Mouse (Mus musculus) cortical plate, adult 2 months (tissue): ENCODE data around the gene Dcst1.

Experiments used
- CTCF ChIP-seq: fragments of 200-500 bp; IDR thresholded peaks from 2 replicates; pipeline ENCODE4 v1.5.1; 2011; ENCODE audit warnings: mild to moderate bottlenecking, control low read depth, low read length; ENCODE audit not compliant: insufficient read depth; ENCODE audit errors: extremely low read depth
- POLR2A ChIP-seq: fragments of 200-500 bp; IDR thresholded peaks from 2 replicates; pipeline ENCODE4 v1.6.1; 2011; ENCODE audit warnings: mild to moderate bottlenecking, low read length, control low read depth; ENCODE audit not compliant: insufficient read depth; ENCODE audit errors: extremely low read depth

DNA sequence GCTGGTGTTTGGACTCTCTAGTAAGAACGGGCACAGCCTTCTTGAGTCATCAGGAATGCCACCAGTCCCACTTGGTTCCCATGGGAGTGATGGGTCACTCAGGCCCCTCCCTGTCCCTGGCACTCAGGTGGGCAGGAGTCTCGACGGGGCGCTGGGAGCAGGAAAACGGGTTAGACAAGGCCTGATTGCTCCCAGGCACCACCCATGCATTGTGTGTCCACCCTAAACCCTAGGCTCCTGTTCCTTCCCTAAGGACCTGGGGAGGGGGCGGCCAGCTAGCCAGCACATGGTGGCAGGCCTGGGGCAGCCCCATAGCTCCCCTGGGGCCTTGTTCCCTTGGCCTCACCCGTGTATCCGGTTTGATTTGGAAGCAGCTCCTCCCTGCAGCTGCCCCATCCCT lies 46.7 kb downstream of the Dcst1 start:
- TF ChIP-seq POLR2A: no peak
- TF ChIP-seq CTCF: no peak
